Mouse (Mus musculus) intestine, postnatal 0 days (tissue): ENCODE measurements around the gene Nudt2. TPM values are rescaled to one million over a fixed set of nuclear protein-coding genes. Genes with fewer than 3 reads are reported as not detected.

Source experiments
- ATAC-seq: fragments of 200-750 bp; cut with Nextera tagmentation; 2 replicates; pipeline ENCODE4 v1.8.0; 2017; ENCODE audit warnings: mild to moderate bottlenecking, moderate TSS enrichment, moderate library complexity
- H3K27ac ChIP-seq: fragments of 300-500 bp; sonication (generic); 2 replicates; pipeline ENCODE4 v1.5.1; 2014; ENCODE audit warnings: mild to moderate bottlenecking, low read depth, low read length, moderate library complexity
- H3K27me3 ChIP-seq: fragments of 300-500 bp; sonication (generic); replicated peaks from 2 replicates; pipeline ENCODE4 v1.6.1; 2014; ENCODE audit warnings: low read length, mixed read lengths; ENCODE audit not compliant: control insufficient read depth, insufficient read depth
- H3K36me3 ChIP-seq: fragments of 300-500 bp; sonication (generic); 2 replicates; pipeline ENCODE4 v1.6.1; 2014; ENCODE audit warnings: mild to moderate bottlenecking, moderate library complexity; ENCODE audit not compliant: control insufficient read depth, insufficient read depth
- H3K4me1 ChIP-seq: fragments of 300-500 bp; sonication (generic); replicated peaks from 2 replicates; pipeline ENCODE4 v1.6.1; 2014; ENCODE audit warnings: antibody characterized with exemption, low read length, mixed read lengths; ENCODE audit not compliant: control insufficient read depth, insufficient read depth
- H3K4me2 ChIP-seq: fragments of 300-500 bp; sonication (generic); replicated peaks from 2 replicates; pipeline ENCODE4 v1.6.1; 2014; ENCODE audit warnings: low read depth, mild to moderate bottlenecking, moderate library complexity
- H3K4me3 ChIP-seq: fragments of 300-500 bp; sonication (generic); 2 replicates; pipeline ENCODE4 v1.5.1; 2014; ENCODE audit warnings: low read depth, low read length
- H3K9ac ChIP-seq: fragments of 300-500 bp; sonication (generic); 2 replicates; pipeline ENCODE4 v1.6.1; 2014; ENCODE audit warnings: mild to moderate bottlenecking, low read depth, low read length
- H3K9me3 ChIP-seq: fragments of 300-500 bp; sonication (generic); 2 replicates; pipeline ENCODE4 v1.6.1; 2016; ENCODE audit warnings: mixed run types; ENCODE audit not compliant: control insufficient read depth
- CTCF ChIP-seq: sonication (generic); IDR thresholded peaks from 2 replicates; pipeline ENCODE4 v1.5.1; 2016; ENCODE audit warnings: low read depth, mild to moderate bottlenecking, control low read depth, antibody characterized with exemption, moderate library complexity
- WGBS: fragments of 180-500 bp; shearing (Covaris S2); extraction: QIAGEN DNeasy Blood & Tissue Kit; methylation state at CpG from one replicate; pipeline ENCODE4 v1.1.7; 2014; 5-methylcytosine and 5-hydroxymethylcytosine counted together
- polyA plus RNA-seq: library from polyadenylated mRNA; unstranded; fragments of >200 nt; fragmentation: Nextera tagmentation; extraction: Ambion mirVana; gene quantifications from 2 replicates; pipeline ENCODE4 v1.2.1, GENCODE M21; 2015

Nudt2 gene
- polyA plus RNA-seq, 1 experiment from 2014 or later = 34.9 TPM

DNA sequence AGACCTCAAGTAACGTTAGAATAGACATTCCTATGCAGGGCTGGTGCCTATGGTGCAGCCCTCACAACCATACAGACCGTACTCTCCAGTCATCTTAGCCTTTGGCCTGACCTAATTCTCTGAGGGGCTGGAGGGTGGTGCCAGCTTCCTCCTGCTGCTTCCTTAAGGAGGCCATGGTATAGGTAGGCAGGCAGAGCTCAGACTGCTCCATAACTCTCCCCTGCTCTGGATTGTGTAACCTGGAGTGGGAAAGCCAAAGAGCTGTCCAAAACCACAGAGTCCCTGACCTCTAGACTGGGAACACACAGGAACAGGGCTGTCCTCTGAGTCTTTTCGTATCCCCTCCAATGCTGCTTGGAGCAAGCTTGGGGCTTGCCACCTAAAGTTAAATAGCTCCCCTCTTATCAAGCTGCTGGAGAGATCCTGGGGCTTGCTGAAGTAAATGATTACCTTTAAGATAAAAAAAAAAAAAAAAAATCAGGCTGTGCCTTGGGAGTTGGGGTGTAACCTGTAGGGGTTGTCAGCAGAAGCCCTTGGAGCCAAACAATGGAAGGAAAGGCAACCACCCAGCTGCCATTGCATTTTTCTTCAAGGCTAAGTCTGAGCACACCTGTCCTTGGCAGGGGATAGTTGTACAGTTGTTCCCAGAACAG lies 28.6 kb downstream of the Nudt2 start:
- ATAC-seq = peak; percentile 84
- Histone ChIP-seq H3K27ac (peak overlapping the region; percentile 75), H3K27me3 (peaks cover 10% of the 10 kb centered on the region), H3K4me3 (no peak overlapping the region), H3K9me3 (no peaks in the 10 kb centered on the region), H3K9ac (no peak overlapping the region), H3K36me3 (peaks cover 26% of the 10 kb centered on the region), H3K4me1 (0 out of 2 replicates have a peak, but pooled peaks cover 3% of the 10 kb centered on the region), H3K4me2 (no peak overlapping the region)
- no peak for TF ChIP-seq CTCF
- 33% methylated on average over 3 of the region's 3 CpGs for WGBS

DNA sequence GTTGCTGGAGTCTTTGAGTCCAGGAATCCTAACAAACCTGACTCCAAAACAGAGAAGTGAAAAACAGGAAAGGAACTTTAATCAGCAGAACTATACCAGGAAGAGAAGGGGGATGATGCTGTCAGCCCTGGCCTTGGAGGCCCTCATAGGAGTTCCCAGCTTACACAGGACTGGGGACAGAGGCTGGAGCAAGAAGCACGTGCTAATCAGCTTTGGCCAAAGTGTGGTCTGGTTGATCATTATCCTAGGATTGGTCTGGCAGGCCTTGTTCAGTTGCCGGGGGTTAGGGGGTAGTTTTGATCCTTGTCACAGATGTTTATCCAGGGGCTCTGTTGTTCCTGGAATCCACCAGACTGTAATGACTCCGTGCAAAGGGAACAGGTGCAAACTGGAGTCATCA lies 29.4 kb downstream of the Nudt2 start:
- H3K27me3 ChIP-seq = peaks cover 17% of the 10 kb centered on the region
- H3K4me1 ChIP-seq = 0 out of 2 replicates have a peak, but pooled peaks cover 3% of the 10 kb centered on the region
- H3K4me3 ChIP-seq = no peak overlapping the region
- no peak overlapping the region for H3K9ac ChIP-seq
- peak; percentile 42 for ATAC-seq
- TF ChIP-seq CTCF = no peak
- no peaks in the 10 kb centered on the region for H3K9me3 ChIP-seq
- H3K4me2 ChIP-seq = no peak overlapping the region
- 18% methylated on average over 3 of the region's 3 CpGs for WGBS
- peak overlapping the region; percentile 62 for H3K27ac ChIP-seq
- peaks cover 34% of the 10 kb centered on the region for H3K36me3 ChIP-seq

DNA sequence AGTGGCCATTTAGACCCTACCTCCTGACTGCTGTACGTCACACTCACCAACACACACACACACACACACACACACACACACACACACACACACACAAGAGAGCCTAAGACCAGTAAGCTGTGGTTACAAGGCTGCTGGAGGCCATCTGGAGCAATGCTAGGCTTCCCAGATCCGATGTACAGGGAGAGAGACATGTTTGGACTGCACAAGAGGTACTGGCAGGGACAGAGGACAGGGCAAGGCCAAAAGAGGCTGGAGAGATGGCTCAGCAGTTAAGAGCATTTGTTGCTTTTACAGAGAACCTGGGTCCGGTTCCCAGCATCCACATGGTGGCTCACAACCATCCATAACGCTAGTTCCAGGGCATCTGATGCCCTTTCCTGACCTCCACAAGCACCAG lies 30.1 kb downstream of the Nudt2 start:
- 80% methylated on average over 4 of the region's 4 CpGs for WGBS
- H3K4me2 ChIP-seq = no peak overlapping the region
- no peak overlapping the region for H3K27ac ChIP-seq

DNA sequence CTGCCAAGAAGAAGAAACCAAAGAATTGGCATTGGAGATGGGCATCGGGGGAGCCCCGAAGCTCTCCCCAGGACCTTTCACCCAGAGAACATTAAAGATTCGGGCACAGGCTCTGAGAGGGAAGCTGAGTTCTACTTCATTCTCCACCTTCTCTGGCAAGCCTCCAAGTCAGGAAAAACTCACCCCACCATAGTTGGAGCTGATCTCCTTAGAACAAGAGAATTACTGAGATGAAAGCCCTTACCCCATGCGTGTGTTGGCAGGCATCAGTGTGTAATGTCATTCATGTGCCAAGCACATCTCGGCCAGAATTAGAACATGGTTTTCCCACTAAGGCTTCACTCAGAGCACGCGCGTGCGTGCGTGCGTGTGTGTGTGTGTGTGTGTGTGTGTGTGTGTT lies 30.9 kb downstream of the Nudt2 start:
- no peaks in the 10 kb centered on the region for H3K9me3 ChIP-seq
- TF ChIP-seq CTCF = no peak
- H3K9ac ChIP-seq = no peak overlapping the region
- no peak for ATAC-seq
- H3K27ac ChIP-seq = no peak overlapping the region
- 0 out of 2 replicates have a peak, but pooled peaks cover 5% of the 10 kb centered on the region for H3K4me1 ChIP-seq
- WGBS = 77% methylated on average over 11 of the region's 11 CpGs
- no peak overlapping the region for H3K4me2 ChIP-seq
- peaks cover 38% of the 10 kb centered on the region for H3K36me3 ChIP-seq
- H3K4me3 ChIP-seq = no peak overlapping the region
- peaks cover 21% of the 10 kb centered on the region for H3K27me3 ChIP-seq

More for the DNA sequence above, 30.1 kb downstream of the Nudt2 start:
- no peak for ATAC-seq
- 0 out of 2 replicates have a peak, but pooled peaks cover 5% of the 10 kb centered on the region for H3K4me1 ChIP-seq
- H3K9ac ChIP-seq = no peak overlapping the region
- no peak for TF ChIP-seq CTCF
- peaks cover 38% of the 10 kb centered on the region for H3K36me3 ChIP-seq
- no peak overlapping the region for H3K4me3 ChIP-seq
- H3K9me3 ChIP-seq = no peaks in the 10 kb centered on the region
- H3K27me3 ChIP-seq = peaks cover 21% of the 10 kb centered on the region

DNA sequence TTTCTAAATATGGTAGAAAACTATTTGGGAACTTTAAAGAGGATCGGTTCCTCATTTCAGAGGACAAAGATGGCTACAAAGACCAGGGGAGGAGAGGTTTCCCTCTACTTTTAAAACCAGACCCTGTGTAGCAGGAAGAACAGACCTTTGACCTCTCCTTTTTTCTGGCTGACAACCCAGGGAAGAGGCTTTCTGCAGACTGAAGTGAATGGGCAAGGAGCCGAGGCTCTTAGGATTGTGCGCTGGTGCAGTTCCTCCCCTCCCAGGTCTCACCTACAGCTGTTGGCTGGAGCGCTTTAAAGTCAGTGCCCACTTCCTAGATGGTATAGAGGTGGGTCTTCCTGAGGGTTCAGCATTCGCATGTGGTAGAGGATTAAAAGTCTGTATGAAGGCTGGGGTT lies 32.1 kb downstream of the Nudt2 start:
- H3K9me3 ChIP-seq = no peaks in the 10 kb centered on the region
- no peak for ATAC-seq
- no peak overlapping the region for H3K4me2 ChIP-seq
- no peak overlapping the region for H3K9ac ChIP-seq
- H3K4me3 ChIP-seq = no peak overlapping the region
- no peak overlapping the region for H3K27ac ChIP-seq
- WGBS = 79% methylated on average over 5 of the region's 5 CpGs
- 0 out of 2 replicates have a peak, but pooled peaks cover 5% of the 10 kb centered on the region for H3K4me1 ChIP-seq
- no peak for TF ChIP-seq CTCF
- peaks cover 38% of the 10 kb centered on the region for H3K36me3 ChIP-seq
- H3K27me3 ChIP-seq = peaks cover 21% of the 10 kb centered on the region

DNA sequence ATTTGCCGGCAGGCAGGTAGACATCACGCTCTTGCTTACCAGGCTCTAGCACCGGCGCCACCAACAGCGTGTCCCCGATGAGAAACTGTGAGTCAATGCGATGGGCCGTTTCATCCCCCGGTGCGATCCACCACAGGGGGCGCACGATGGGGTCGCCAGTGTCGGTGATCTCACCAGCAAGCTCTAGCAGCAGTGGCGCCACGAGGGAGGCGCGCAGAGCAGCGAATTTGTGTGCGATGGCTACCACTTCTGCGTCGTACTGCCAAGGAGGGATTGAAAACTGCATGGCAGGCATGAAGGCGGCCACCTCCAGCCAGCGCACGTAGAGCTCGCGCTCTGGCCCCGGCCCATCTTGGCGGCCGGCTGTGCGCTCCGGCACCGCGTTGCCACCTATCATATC lies 32.6 kb downstream of the Nudt2 start:
- no peak for ATAC-seq
- 30% methylated on average over 34 of the region's 34 CpGs for WGBS

More for the DNA sequence above, 32.6 kb downstream of the Nudt2 start:
- Histone ChIP-seq H3K9me3 (no peaks in the 10 kb centered on the region), H3K4me1 (0 out of 2 replicates have a peak, but pooled peaks cover 5% of the 10 kb centered on the region), H3K36me3 (peaks cover 38% of the 10 kb centered on the region), H3K4me2 (peak overlapping the region; percentile 32), H3K27ac (no peak overlapping the region), H3K27me3 (peaks cover 21% of the 10 kb centered on the region), H3K4me3 (peak overlapping the region; percentile 5; the same call in 1 of the 2 replicates), H3K9ac (no peak overlapping the region)
- TF ChIP-seq CTCF = peak; percentile 62
